Mouse (Mus musculus): Measurements from ENCODE around the gene Rundc3a. TPM values are rescaled to one million over a fixed set of nuclear protein-coding genes. Genes with fewer than 3 reads are reported as not detected.

The Rundc3a gene
- polyA plus RNA-seq, 1 experiment = 53.7 TPM

GRCm38 (mm10) chr11:102368347-102368746 is 24.9 kb upstream of the Rundc3a start:
- Histone ChIP-seq H3K36me3 (ENCODE audit: control insufficient read depth, insufficient read depth, low read length) (no peaks in the 10 kb centered on the region), H3K27ac (ENCODE audit: control insufficient read depth, insufficient read depth, low read depth, low read length) (no peak overlapping the region), H3K4me1 (ENCODE audit: control insufficient read depth, insufficient read depth, low read length) (no peaks in the 10 kb centered on the region), H3K27me3 (ENCODE audit: control insufficient read depth, insufficient read depth, low read length) (no peaks in the 10 kb centered on the region), H3K4me3 (ENCODE audit: control insufficient read depth, low read depth, low read length) (no peak overlapping the region)
- TF ChIP-seq POLR2A (IDR thresholded peaks at IDR 0.05; ENCODE audit: control insufficient read depth, low read depth, low read length) = no peak
- TF ChIP-seq CTCF (IDR thresholded peaks at IDR 0.05; ENCODE audit: control insufficient read depth, insufficient read depth, insufficient replicate concordance, low read depth, low read length) = no peak

DNA sequence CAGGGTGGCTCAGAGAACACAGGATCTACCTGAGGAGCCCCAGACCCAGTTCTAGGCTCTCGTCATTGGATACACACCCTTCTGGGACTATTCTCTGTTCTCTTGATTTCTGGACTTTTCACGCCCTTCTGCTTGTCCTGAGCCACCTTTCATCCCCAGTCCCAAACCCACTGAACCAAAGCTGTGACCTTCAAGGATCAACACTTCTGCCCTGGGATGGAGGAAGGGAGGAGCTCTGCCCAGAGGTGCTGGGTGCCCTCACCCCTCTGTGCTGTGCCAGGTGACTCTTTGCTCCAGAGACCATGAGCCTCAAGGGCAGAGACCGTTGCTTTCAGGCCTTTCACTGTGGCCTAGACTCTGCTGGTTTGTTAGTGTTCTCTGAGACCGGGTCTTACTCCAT is 23.9 kb upstream of the Rundc3a start:
- H3K36me3 ChIP-seq (ENCODE audit: control insufficient read depth, insufficient read depth, low read length) = no peaks in the 10 kb centered on the region
- H3K27me3 ChIP-seq (ENCODE audit: control insufficient read depth, insufficient read depth, low read length) = no peaks in the 10 kb centered on the region
- H3K27ac ChIP-seq (ENCODE audit: control insufficient read depth, insufficient read depth, low read depth, low read length) = no peak overlapping the region
- TF ChIP-seq CTCF (IDR thresholded peaks at IDR 0.05; ENCODE audit: control insufficient read depth, insufficient read depth, insufficient replicate concordance, low read depth, low read length) = no peak
- H3K4me3 ChIP-seq (ENCODE audit: control insufficient read depth, low read depth, low read length) = no peak overlapping the region
- no peaks in the 10 kb centered on the region for H3K4me1 ChIP-seq (ENCODE audit: control insufficient read depth, insufficient read depth, low read length)

GRCm38 (mm10) chr11:102370285-102370684 is 22.9 kb upstream of the Rundc3a start:
- H3K27me3 ChIP-seq (ENCODE audit: control insufficient read depth, insufficient read depth, low read length) = no peaks in the 10 kb centered on the region
- H3K4me3 ChIP-seq (ENCODE audit: control insufficient read depth, low read depth, low read length) = no peak overlapping the region
- TF ChIP-seq POLR2A (IDR thresholded peaks at IDR 0.05; ENCODE audit: control insufficient read depth, low read depth, low read length) (no peak), CTCF (IDR thresholded peaks at IDR 0.05; ENCODE audit: control insufficient read depth, insufficient read depth, insufficient replicate concordance, low read depth, low read length) (no peak)
- no peak overlapping the region for H3K27ac ChIP-seq (ENCODE audit: control insufficient read depth, insufficient read depth, low read depth, low read length)
- H3K36me3 ChIP-seq (ENCODE audit: control insufficient read depth, insufficient read depth, low read length) = no peaks in the 10 kb centered on the region
- no peaks in the 10 kb centered on the region for H3K4me1 ChIP-seq (ENCODE audit: control insufficient read depth, insufficient read depth, low read length)

DNA sequence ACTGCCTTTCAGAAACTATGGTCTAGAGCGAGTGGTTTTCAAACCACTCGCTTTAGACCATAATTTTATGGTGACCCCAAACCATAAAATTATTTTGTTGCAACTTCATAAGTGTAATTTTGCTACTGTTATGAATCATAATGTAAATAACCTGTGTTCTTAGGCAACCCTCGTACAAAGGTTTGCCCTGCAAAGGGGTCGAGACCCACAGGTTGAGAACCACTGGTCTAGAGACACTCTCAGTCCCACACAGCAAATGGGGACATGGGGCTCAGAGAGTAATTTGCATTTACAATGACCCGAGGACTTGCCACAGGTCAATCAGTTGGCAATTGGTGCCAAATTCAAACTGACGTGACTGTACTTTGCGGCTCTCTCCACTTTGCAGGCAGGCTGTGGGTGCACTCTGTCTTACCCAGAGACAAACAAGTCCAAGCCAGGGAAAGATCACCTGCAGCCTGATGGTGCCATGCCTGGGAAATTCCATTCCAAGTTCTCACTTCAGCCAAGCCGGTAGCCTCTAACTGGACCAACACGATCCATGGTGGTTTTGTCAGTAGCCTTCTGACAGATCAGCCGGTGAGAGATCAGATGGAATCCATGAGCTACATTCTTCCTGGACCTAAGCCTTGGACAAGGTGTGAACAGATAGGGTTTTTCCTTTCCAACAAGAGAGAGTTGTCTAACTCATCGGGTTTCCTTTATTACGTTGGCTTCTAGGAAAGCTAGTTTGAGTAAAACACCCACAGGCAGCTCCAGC is 21.1 kb upstream of the Rundc3a start:
- H3K4me3 ChIP-seq (ENCODE audit: control insufficient read depth, low read depth, low read length) = no peak overlapping the region
- H3K4me1 ChIP-seq (ENCODE audit: control insufficient read depth, insufficient read depth, low read length) = peaks cover 12% of the 10 kb centered on the region
- no peak overlapping the region for H3K27ac ChIP-seq (ENCODE audit: control insufficient read depth, insufficient read depth, low read depth, low read length)
- no peaks in the 10 kb centered on the region for H3K36me3 ChIP-seq (ENCODE audit: control insufficient read depth, insufficient read depth, low read length)
- H3K27me3 ChIP-seq (ENCODE audit: control insufficient read depth, insufficient read depth, low read length) = no peaks in the 10 kb centered on the region
- TF ChIP-seq CTCF (IDR thresholded peaks at IDR 0.05; ENCODE audit: control insufficient read depth, insufficient read depth, insufficient replicate concordance, low read depth, low read length) (no peak), POLR2A (IDR thresholded peaks at IDR 0.05; ENCODE audit: control insufficient read depth, low read depth, low read length) (no peak)

GRCm38 (mm10) chr11:102372936-102373335 is 20.3 kb upstream of the Rundc3a start:
- H3K27ac ChIP-seq (ENCODE audit: control insufficient read depth, insufficient read depth, low read depth, low read length) = no peak overlapping the region
- TF ChIP-seq CTCF (IDR thresholded peaks at IDR 0.05; ENCODE audit: control insufficient read depth, insufficient read depth, insufficient replicate concordance, low read depth, low read length) (no peak), POLR2A (IDR thresholded peaks at IDR 0.05; ENCODE audit: control insufficient read depth, low read depth, low read length) (no peak)
- peaks cover 18% of the 10 kb centered on the region for H3K4me1 ChIP-seq (ENCODE audit: control insufficient read depth, insufficient read depth, low read length)
- no peaks in the 10 kb centered on the region for H3K27me3 ChIP-seq (ENCODE audit: control insufficient read depth, insufficient read depth, low read length)
- no peaks in the 10 kb centered on the region for H3K36me3 ChIP-seq (ENCODE audit: control insufficient read depth, insufficient read depth, low read length)
- H3K4me3 ChIP-seq (ENCODE audit: control insufficient read depth, low read depth, low read length) = no peak overlapping the region

DNA sequence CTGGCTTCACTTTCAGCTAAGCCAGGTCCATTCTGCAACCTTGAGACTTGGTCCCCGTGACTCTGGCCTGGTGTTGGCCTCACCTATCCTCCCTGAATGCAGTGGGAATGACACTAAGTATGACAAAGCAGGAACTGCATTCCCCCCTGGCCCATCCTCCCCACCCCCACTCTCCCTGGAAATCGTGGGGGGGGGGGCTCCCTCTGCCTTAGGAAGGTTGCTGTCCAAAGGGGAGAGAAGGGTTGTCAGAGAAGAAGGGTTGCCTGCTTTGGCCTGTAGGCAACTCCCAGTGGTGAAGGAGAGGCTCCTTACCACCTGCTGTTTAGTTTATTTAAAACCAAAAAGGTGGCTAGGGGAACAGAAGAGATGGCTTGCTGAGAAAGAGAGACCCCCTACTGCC is 19.6 kb upstream of the Rundc3a start:
- Histone ChIP-seq H3K4me3 (ENCODE audit: control insufficient read depth, low read depth, low read length) (no peak overlapping the region), H3K27ac (ENCODE audit: control insufficient read depth, insufficient read depth, low read depth, low read length) (no peak overlapping the region)
- no peak for TF ChIP-seq POLR2A (IDR thresholded peaks at IDR 0.05; ENCODE audit: control insufficient read depth, low read depth, low read length)
- TF ChIP-seq CTCF (IDR thresholded peaks at IDR 0.05; ENCODE audit: control insufficient read depth, insufficient read depth, insufficient replicate concordance, low read depth, low read length) = no peak

DNA sequence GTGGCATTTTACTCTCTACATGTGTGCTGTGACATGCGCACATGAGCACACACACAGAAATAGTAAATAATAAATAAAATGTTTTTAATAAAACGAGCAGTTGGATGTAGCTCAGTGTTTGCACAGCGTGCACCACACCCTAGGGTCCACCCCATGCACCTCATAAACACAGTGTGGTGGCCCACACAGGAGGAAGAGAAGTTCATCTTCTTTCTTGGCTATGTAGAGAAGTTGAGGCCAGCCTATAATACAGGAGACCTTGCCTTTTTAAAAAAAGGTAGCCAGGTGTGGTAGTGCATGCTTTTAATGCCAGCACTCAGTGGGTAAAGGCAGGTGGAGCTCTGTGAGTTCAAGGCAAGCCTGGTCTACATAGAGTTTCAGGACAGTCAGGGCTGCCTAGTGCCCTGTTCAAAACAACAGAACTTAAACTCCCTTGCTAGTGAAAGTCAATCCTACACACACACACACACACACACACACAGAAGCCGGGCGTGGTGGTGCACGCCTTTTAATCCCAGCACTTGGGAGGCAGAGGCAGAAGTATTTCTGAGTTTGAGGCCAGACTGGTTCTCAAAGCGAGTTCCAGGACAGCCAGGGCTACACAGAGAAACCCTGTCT is 19.0 kb upstream of the Rundc3a start:
- peaks cover 18% of the 10 kb centered on the region for H3K4me1 ChIP-seq (ENCODE audit: control insufficient read depth, insufficient read depth, low read length)
- no peak overlapping the region for H3K4me3 ChIP-seq (ENCODE audit: control insufficient read depth, low read depth, low read length)
- H3K27ac ChIP-seq (ENCODE audit: control insufficient read depth, insufficient read depth, low read depth, low read length) = no peak overlapping the region
- H3K27me3 ChIP-seq (ENCODE audit: control insufficient read depth, insufficient read depth, low read length) = no peaks in the 10 kb centered on the region
- no peaks in the 10 kb centered on the region for H3K36me3 ChIP-seq (ENCODE audit: control insufficient read depth, insufficient read depth, low read length)
- TF ChIP-seq CTCF (IDR thresholded peaks at IDR 0.05; ENCODE audit: control insufficient read depth, insufficient read depth, insufficient replicate concordance, low read depth, low read length) (no peak), POLR2A (IDR thresholded peaks at IDR 0.05; ENCODE audit: control insufficient read depth, low read depth, low read length) (no peak)

More for the DNA sequence above, 19.6 kb upstream of the Rundc3a start:
- Histone ChIP-seq H3K36me3 (ENCODE audit: control insufficient read depth, insufficient read depth, low read length) (no peaks in the 10 kb centered on the region), H3K4me1 (ENCODE audit: control insufficient read depth, insufficient read depth, low read length) (peaks cover 18% of the 10 kb centered on the region), H3K27me3 (ENCODE audit: control insufficient read depth, insufficient read depth, low read length) (no peaks in the 10 kb centered on the region)
